Mouse (Mus musculus) left cerebral cortex, adult 9 months (tissue): ENCODE data around the gene Hivep2.
A peak's percentile ranks its signal among the peaks of the same experiment; 100 is the strongest.

Experiments
- DNase-seq, 2 experiments: peaks; one replicate each; pipeline ENCODE4 v3.0.0; 2022; ENCODE audit warnings: low spot score in 2 of 2

Gene Hivep2

DNA sequence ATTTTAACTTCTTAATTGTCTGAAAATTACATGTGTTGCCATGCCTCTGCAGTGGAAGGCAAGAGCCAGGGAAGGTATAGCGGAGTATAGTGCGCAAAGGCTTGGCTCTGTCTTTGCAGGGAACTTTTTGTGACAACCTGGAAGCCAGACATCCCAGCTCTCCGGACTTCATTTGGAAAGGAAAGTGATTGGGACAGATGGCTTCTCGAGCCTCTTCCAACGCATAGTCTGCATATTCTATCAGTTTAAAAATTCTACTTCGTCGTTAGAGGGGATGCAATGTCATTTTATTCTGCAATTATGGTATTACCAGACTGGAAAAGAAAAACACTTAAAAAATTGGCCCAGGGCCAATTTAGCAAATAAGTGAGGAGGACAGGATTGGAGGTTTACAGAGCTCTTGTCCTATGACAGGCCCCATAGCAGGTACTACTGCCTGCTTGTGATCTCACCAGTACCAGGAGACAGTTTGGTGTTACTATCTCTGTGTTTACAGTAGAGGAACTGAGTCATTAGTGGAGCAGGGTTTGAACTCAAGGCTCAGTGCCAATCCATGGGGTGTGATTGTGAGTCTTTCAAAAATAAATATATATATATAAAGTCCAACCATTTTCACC lies 7.8 kb downstream of the Hivep2 start:
- peak in 1 of 2 experiments; percentile 39 for DNase-seq

- DNase-seq = no peak
Measured at GRCm38 (mm10) chr10:13974472-13974871, 8.6 kb downstream of the Hivep2 start.

GRCm38 (mm10) chr10:13975861-13976260 lies 10.0 kb downstream of the Hivep2 start:
- DNase-seq = no peak

GRCm38 (mm10) chr10:13976267-13976666 lies 10.4 kb downstream of the Hivep2 start:
- no peak for DNase-seq

DNA sequence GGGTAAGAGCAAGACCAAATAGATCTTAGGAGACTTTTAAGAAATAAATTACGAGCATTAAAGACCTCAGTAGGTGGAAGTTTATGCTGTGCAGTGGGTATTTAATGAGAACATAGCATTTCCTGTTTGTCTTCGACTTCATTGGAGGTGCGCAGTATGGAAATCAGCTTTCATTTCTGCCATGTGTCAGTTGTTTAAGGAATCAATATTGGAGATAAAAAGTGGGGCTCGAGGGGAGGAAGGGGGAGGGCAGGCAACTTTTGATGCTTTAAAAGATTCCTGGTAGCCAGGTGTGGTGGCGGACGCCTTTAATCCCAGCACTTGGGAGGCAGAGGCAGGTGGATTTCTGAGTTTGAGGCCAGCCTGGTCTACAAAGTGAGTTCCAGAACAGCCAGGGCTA lies 16.4 kb downstream of the Hivep2 start:
- DNase-seq = no peak

- peak; percentile 33 to 73 for DNase-seq
Measured at GRCm38 (mm10) chr10:13982769-13983381, 17.0 kb downstream of the Hivep2 start.

DNA sequence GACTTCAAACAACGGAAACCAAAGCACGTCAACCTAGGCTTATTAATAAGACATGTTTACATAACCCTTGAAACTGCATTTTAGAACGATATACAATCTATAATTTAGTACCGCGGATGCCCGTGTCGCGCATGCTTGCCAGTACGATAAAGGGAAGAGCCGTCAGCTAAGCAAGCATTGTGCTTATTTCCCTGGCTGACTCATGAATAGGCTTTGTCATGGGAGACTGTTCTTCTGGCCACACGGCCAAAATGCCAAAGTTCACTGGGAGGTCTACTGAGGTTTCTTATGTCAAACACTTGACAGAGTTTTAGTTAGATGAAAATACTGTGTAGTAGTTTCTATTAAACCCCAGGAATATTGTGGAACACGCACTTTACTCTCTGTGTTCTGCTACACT lies 17.8 kb downstream of the Hivep2 start:
- DNase-seq = no peak

- DNase-seq = no peak
Measured at GRCm38 (mm10) chr10:13984233-13984632, 18.4 kb downstream of the Hivep2 start.

DNA sequence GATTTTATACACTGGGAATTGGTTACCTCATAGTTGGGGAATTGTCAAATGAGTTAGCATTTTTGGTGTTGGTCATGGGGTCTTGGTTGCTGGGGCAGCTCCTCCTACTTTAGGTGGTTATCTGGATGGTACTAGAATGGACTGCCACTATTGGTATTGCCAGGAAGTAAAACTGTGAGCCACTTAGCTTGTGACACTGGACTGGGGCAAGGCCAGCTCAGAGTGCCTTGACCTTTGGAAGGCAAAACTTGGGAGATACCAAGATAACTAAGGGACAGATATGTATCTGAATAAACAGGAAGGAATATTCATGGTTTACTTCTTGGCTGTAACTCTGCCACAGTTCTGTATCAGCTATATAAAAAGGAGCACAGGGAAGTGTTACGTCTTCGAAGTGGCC lies 20.7 kb downstream of the Hivep2 start:
- DNase-seq = no peak

- no peak for DNase-seq
Measured at GRCm38 (mm10) chr10:13987336-13987735, 21.5 kb downstream of the Hivep2 start.

DNA sequence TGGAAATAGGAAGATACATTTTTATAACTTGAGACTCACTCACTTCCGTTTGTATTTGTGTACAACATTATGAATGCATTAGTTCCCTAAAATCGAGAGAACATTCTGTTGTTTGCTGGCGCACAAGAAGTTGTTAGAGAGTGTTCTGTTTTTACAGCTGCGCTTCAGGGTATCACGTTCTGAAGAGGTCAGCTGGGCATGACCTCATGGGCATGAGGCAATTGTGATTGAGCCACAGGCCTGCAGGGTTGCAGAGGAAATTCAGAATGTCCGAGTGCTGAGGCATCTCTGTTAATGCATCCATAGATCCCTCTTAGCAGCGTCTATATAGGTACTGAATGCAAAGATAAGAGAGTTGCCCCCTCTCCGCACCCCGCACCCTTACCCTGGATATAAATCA lies 22.4 kb downstream of the Hivep2 start:
- no peak for DNase-seq

DNA sequence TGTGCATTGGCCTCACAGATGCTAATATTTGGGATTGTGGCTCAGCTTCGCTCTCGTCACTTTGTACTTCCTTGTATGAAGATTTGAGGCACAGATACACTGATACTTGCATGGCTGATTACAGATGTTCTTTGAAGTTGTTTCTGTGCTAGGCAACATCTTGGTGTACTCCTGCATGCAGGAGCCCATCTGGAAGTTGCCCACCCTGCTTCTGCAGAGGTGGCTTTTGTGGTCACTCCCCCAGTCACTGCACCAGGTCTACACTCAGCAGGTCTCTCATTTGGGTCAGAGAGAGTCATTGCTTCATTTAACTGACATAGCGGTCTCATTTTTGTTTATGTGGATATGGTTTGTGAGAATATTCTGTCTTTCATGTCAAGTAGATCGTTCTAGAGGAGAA lies 22.9 kb downstream of the Hivep2 start:
- DNase-seq = no peak

DNA sequence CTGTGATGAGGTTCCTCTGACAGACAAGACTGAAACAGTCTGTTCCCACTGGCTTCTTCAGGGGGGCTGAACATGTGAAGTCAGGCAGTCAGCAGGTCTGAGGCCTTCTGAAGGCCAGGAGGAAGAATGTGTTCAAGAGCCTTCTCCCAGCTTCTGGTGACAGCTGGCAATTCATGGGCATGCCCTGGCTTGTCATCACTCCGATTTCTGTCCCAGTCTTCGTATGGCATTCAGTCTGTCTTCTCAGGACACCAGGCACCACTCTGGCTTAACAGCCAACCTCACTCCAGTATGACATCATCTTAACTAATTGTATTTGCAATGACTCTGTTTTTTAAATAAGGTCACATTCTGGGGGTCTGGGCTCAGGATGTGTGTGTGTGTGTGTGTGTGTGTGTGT lies 25.0 kb downstream of the Hivep2 start:
- no peak for DNase-seq

DNA sequence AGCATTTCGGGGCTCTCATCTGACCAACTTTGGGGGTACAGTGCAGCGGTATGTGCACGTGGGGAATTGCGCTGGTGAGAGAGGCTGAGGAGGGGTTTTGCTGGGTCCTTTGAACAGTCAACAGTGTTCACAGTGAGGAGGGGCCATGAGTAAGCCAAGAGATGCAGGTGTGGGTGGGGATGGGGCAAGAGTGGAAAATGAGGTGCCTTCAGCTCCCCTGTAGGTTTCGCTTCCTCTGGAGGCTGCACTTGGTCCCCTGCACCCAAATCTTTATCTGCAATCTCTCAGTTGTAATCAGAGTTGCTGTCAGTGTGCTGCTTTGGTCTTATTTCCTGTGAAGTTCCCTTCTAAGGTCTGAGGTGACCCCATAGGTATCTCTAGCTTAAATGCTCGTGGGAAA lies 27.5 kb downstream of the Hivep2 start:
- no peak for DNase-seq

GRCm38 (mm10) chr10:13997336-13997735 lies 31.5 kb downstream of the Hivep2 start:
- DNase-seq = no peak

GRCm38 (mm10) chr10:14004769-14005517 lies 39.1 kb downstream of the Hivep2 start:
- no peak for DNase-seq

DNA sequence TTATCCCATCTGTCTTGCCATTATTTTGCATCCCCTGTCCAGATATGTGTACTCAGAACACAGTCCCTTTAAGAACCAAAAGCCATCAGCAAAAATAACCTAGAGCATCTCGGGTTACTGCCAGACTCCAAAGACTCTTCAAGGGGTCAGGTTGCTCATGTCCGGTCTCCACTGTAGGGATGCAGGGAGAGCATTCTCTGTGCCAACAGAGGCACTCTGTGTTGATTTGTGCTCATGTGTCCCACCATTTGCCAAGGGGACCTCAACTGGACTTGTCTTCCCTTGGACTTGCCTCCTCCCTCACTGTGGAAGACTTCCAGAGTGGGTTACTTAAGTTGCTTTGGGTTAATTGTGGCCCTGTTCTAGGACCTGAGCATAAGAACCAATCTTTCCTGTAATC lies 43.8 kb downstream of the Hivep2 start:
- no peak for DNase-seq

DNA sequence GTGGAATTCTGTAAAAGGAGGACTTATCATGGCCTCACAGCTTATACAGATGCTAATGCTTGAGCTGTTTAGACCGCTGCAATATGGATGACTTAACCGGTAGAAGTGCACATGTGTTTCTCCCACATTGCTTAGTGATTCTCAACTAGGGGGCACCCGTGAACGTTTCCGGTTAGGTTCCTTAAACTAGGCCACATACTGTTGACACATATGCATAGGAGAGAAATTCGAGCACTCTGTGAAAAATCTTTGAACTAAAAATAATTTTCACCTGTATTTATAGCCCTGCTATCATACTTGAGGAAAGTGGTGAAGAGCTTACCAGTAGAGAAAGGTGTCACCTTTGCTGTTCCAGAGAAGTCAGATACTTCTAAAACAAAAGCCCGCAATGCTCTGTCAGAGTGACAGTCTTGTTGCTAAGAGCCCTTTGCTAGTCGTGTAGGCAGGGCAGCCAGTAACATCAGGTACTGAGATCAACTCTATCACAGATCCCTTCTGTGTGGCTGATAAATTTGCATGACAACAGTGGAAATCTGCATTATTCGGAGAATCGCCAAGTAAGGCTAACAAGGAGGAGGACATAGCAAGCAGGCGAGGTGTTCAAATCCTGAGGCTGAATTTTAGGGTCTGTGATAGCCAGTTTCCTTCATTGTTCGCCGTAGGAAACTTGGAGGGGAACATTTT lies 50.6 kb downstream of the Hivep2 start:
- DNase-seq = no peak

DNA sequence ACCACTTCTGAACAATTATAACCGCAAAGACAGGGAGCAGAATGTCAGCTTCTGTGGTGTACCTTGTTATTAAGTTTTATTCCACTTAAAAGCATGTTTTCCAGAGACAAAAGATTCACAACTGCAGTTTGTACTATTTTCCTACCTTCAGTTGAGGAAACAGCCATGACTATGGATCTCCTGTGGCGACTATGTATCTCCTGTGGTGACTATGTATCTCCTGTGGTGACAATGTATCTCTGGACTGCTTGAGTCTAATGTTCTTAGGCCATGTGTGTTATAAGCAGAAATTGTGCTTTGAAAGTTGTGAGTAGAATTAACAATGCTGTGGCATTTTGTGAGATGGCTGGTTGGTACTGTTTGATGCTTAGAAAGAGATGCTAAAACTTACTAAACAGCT lies 51.5 kb downstream of the Hivep2 start:
- DNase-seq = no peak

DNA sequence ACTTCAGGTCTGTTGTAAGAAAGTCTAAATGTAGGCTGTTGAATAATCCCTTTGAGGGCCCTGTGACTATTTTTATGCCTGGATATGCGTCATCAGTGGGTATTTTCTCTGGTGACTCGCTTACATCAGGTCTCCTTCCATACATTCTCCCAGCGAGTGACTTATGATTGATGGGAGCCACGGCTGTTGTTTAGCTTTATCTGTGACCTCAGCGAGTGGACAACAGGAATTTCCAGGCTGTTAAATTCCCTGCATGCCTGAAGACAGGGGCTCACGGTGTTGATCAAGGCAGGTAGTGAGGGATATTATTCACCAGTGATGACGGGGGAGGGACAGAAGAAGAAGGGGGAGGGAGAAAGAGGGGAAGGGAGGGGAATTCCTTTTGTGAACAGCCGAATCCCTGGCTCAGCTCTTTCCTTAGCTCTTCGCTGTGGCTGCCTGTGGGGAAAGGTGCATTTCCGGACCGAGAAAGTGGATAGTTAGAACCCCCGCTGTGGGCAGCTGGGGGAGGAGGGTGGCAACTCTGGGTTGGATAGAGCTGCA lies 52.0 kb downstream of the Hivep2 start:
- DNase-seq = peak; percentile 33 to 40

DNA sequence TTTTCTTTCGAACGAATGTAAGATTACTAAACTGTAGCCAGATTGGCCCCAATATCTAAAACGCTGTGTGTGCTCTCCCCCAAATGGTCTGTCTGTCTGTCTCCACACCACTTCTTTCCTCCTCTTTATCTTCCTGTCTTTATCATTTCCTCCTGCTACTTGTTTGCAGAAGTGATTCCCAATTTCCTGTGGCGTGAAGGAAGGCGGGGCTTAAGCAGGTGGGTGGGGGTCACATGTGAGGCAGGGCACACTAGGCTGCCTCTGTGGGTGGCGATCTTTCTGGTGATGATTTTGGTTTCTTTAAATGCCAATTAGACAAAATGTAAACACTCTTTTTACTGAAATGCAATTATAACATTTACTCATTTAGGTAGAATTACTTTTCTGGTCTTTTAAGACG lies 52.8 kb downstream of the Hivep2 start:
- no peak for DNase-seq

- DNase-seq = no peak
Measured at GRCm38 (mm10) chr10:14019198-14019597, 53.3 kb downstream of the Hivep2 start.
